7 mouse cellular contexts compared by ENCODE assay signal in genomic region chr7:19148875-19149541, GRCm38 (mm10). TPM values are rescaled to one million over a fixed set of nuclear protein-coding genes. Genes with fewer than 3 reads are reported as not detected.
A peak's percentile ranks its signal among the peaks of the same experiment; 100 is the strongest.
DNase-seq lines count a peak whose midpoint lies in the region; ATAC-seq lines count a peak whose summit lies in the region.

TSS of gene Qpctl (minus strand) at chr7:19149291.

- ATAC-seq in intestine, embryonic 15.5 days: peak; percentile 99

- peak within 1 kb of the TSS; percentile 75 for H3K9ac ChIP-seq in intestine, embryonic 15.5 days

- WGBS in intestine, embryonic 15.5 days: under 1% methylated on average over 43 of the region's 43 CpGs
- WGBS in midbrain, embryonic 10.5 days: under 1% methylated on average over 43 of the region's 43 CpGs

- H3K27ac ChIP-seq in intestine, embryonic 15.5 days: peak within 1 kb of the TSS; percentile 71
- H3K27ac ChIP-seq in midbrain, embryonic 10.5 days (replicated peaks): peak within 1 kb of the TSS; percentile 80

- H3K9me3 ChIP-seq in intestine, embryonic 15.5 days: no peaks in the 10 kb centered on the region
- H3K9me3 ChIP-seq in midbrain, embryonic 10.5 days (replicated peaks): no peaks in the 10 kb centered on the region

- H3K36me3 ChIP-seq in intestine, embryonic 15.5 days: peaks cover 17% of the 10 kb centered on the region
- H3K36me3 ChIP-seq in midbrain, embryonic 10.5 days: peaks cover 47% of the 10 kb centered on the region

- peak within 1 kb of the TSS; percentile 67 for H3K4me3 ChIP-seq in intestine, embryonic 15.5 days (replicated peaks)
- peak within 1 kb of the TSS; percentile 87 for H3K4me3 ChIP-seq in midbrain, embryonic 10.5 days

- no peaks in the 10 kb centered on the region for H3K27me3 ChIP-seq in intestine, embryonic 15.5 days (replicated peaks)
- H3K27me3 ChIP-seq in midbrain, embryonic 10.5 days (ENCODE audit: low read depth, poor library complexity, severe bottlenecking): no peaks in the 10 kb centered on the region

- peak within 1 kb of the TSS; percentile 80 for H3K4me2 ChIP-seq in intestine, embryonic 15.5 days (replicated peaks)

- DNase-seq in adrenal gland, adult 2 months: peak; percentile 99
- peak; percentile 98 for DNase-seq in embryo, embryonic 11.5 days (ENCODE audit: low read depth, low spot score)
- peak; percentile 96 to 98 for DNase-seq in gastrocnemius, postnatal 36 days
- DNase-seq in left cerebral cortex, postnatal 25 days (ENCODE audit: low spot score in 2 of 2): peak; percentile 98 to 100
- peak; percentile 98 for DNase-seq in midbrain, embryonic 10.5 days (ENCODE audit: low spot score)
- DNase-seq in right cerebral cortex, postnatal 4 days: peak; percentile 92

- intact Hi-C loops in gastrocnemius, postnatal 36 days (cut with DNase I): no loop called here
- intact Hi-C loops in left cerebral cortex, postnatal 25 days (cut with DNase I): no loop called here

- peaks cover 15% of the 10 kb centered on the region for H3K4me1 ChIP-seq in intestine, embryonic 15.5 days (replicated peaks)
- H3K4me1 ChIP-seq in midbrain, embryonic 10.5 days: peaks cover 33% of the 10 kb centered on the region

RNA-seq across cellular contexts. Expression of gene Qpctl, which starts in this region (rescaled TPM):
- 10 to 100 TPM; 14.0 to 21.2 TPM for total RNA-seq in adrenal gland, adult 2 months (2021)
- 24.6 and 26.3 TPM in 2 replicates for polyA plus RNA-seq in adrenal gland, adult 2 months (2012; rRNA removed)
- 1 to 10 TPM; 1.5 to 2.0 TPM for total RNA-seq in gastrocnemius, postnatal 36 days (2021)
- polyA plus RNA-seq in intestine, embryonic 15.5 days (2015; fragmentation: Nextera tagmentation; extraction: Ambion mirVana): 9.2 and 11.5 TPM in 2 replicates
- total RNA-seq in left cerebral cortex, postnatal 25 days (2021): 10 to 100 TPM; 15.5 to 16.0 TPM
- polyA plus RNA-seq in midbrain, embryonic 10.5 days (2016; fragmentation: Nextera tagmentation; extraction: Ambion mirVana): 17.0 and 21.2 TPM in 2 replicates

Comparison
In these comparisons a context has a peak if more than half of its experiments do, and no peak if none do; other contexts are left out.
1. Peak in every context shown above with its lines: DNase-seq, ATAC-seq, H3K4me3 ChIP-seq and H3K27ac ChIP-seq.
2. RNA of gene Qpctl (total RNA-seq): 14.0 to 21.2 TPM in adrenal gland, adult 2 months and 15.5 to 16.0 TPM in left cerebral cortex, postnatal 25 days; 1.5 to 2.0 TPM in gastrocnemius, postnatal 36 days; every median in the first group is over 4 times any median in the second.